Mouse (Mus musculus) erythroblast, adult 5-6 weeks (primary cell): ENCODE measurements around the gene Gbp7. TPM values are rescaled to one million over a fixed set of nuclear protein-coding genes. Genes with fewer than 3 reads are reported as not detected.
"Not testable (repeated sequence)": the region's sequence is repeated elsewhere in the genome, so short reads cannot be mapped to it uniquely, and the experiment has no call there.

Experiments
- ATAC-seq: replicated peaks from 2 replicates; pipeline ENCODE4 v1.8.0; 2016; ENCODE audit warnings: moderate number of reproducible peaks, mild to moderate bottlenecking, moderate TSS enrichment, inconsistent platforms; ENCODE audit not compliant: poor library complexity, low FRiP score, severe bottlenecking
- total RNA-seq, 2 experiments: library from RNA; stranded (forward) in 1 of 2; stranded (reverse) in 1 of 2; fragments of 150-400 nt in 1 of 2; fragments of 200-764, 138-1000 nt in 1 of 2; gene quantifications; 2 replicates each; pipeline versions ENCODE4 v1.2.3 to v1.2.4; 2015 to 2017; ENCODE audit warnings: low replicate concordance in 2 of 2

Gbp7 gene
- total RNA-seq, 2 experiments from 2014 or later: 12.1 to 13.0 TPM

DNA sequence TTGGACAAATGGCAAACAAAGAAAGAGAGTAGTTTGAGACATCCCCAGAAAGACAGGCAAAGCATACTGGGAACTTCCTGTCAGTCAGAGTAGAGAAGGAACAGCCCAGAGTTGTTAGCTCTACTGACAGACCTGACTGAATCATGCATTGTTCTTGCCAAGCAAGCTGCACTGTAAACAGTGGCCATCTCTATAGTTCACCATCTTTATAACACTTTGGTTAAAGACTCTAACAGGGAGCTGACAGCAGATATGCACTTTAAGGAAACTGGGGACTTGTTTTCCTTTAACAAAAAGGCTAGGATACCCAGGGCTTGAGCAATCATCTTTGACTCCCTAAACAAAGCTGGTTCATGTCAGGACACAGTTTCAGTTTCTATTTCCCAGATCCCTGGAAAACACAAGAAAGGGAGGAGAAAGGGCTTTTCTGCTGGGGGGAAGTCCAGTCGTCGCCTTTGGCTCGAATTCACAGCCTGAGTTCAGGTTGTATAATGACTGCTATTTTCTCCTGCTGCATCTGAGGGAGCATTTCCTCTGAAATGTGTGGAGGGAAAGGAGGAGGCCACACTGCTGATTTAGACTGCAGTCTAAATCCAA is 29.6 kb downstream of the Gbp7 start, which contains the start of gene Gbp3:
Gbp3 (plus strand) TSS at position 395 of the 597 bp plus-strand sequence.
- ATAC-seq: no peak

DNA sequence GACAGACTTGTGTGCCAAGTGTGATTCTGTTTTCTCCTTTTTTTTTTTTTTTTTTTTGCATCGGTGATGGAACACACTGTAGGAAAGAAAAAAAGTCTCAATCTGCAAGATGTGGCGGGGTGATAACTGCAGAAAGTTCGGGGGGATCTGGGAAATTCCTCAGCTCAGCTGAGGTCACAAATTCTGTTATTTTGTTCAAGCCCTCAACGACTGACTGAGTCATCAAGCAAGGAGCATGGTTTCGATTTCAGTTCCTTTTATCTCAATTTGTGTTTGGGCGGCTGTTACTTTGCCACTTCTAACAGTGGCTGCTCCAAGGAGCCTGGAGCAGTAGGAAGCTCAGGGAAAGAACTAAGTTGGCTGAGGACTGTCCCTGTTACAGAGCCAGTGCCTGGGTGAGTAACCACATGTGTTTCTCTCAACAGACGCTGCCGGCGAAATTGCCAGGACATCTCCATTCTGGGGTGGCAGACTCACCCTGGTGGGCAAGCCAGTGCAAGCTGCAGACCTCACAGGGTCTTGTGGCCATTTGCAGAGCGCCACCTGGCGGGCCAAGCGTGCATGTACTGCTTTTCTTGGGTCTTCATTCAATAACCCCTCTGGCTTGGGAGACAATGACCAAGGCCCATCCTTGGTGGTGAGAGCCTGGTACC is 30.3 kb downstream of the Gbp7 start:
- peak; percentile 92 for ATAC-seq

DNA sequence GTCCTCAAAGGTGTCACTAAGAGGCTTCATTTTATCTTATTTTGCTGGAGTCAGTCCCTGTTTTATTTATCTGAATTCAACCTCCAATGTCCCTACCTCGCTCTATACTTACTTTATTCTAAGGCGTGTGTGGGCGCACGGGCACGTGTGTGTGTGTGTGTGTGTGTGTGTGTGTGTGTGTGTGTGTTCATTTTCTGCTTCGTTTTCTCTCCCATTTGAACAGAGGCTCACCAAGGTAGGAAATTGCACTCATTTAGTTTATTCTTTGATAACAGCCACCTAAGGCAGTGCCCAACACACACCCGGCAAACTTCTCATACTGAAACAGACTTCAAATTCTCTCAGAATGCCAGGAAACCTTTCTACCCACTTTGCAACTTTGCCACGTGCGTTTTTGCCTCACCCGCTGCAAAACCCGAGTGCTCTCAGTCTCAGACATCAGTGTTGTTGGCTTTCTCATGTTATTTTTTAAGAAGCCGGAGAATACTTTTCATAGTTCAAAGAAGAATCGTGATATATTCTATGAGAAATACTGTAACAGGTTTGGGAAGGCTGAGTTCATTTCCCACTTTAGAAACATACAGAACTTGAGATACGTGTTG is 31.0 kb downstream of the Gbp7 start:
- ATAC-seq: 0 out of 2 replicates have a peak, but pooled peaks have one; percentile 25

DNA sequence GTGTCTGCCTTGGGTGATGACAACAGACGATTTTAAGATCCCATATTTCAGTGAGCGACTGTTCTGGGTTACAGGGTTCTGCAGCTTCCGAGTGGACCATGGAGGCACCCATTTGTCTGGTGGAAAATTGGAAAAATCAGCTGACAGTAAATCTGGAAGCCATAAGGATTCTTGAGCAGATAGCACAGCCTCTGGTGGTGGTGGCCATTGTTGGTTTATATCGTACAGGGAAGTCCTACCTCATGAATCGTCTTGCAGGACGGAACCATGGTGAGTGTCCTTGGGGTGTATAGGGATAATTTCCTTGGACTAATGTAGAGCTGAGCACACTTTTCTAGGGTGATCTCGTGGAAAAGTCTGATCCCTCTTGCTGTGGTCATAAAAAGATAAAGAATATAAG is 31.5 kb downstream of the Gbp7 start:
- no peak for ATAC-seq

DNA sequence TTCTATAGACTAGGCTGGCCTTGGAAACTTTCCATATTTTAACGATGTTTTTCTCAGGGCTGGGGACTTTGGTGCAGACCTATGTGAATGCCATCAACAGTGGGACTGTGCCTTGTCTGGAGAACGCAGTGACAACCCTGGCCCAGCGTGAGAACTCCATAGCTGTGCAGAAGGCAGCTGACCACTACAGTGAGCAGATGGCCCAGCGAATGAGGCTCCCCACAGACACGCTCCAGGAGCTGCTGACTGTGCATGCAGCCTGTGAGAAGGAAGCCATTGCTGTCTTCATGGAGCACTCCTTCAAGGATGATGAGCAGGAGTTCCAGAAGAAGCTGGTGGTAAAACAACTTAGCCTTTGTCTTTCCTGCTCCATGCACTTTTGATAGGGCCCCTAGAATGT is 37.3 kb downstream of the Gbp7 start:
- ATAC-seq: not testable (repeated sequence)

DNA sequence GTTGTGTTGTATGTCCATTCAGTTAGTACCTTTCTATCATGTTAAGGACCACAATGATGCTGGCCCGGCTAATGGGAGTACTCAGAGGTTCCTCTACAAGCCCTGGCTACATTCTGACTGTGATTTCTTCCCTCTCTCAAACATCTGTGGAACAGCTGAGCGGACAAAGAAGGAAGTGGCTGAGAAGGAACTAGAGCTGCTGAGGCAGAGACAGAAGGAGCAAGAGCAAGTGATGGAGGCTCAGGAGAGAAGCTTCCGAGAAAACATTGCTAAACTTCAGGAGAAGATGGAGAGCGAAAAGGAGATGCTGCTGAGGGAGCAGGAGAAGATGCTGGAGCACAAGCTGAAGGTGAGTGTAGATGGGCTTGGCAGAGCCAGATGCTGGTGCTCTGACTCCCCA is 40.6 kb downstream of the Gbp7 start:
- ATAC-seq: no peak

DNA sequence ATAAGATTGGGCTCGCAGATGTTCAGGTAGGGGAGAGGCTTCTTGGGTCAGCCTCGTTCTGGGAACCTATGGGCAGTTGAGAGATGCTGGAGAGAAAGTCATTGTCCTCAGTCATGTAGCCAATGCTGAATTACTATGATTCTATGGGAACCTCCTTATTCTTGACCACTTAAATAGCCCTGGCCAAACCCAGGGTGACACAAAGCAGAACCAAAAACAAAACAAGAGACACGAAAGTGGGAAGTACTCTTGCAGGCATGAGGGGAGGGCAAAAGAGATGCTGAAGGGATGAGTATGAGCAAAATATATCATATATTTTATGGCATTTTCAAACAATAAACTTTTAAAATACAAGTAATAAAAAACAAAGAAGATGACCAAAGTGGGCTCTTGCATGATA is 47.0 kb downstream of the Gbp7 start:
- ATAC-seq: no peak

DNA sequence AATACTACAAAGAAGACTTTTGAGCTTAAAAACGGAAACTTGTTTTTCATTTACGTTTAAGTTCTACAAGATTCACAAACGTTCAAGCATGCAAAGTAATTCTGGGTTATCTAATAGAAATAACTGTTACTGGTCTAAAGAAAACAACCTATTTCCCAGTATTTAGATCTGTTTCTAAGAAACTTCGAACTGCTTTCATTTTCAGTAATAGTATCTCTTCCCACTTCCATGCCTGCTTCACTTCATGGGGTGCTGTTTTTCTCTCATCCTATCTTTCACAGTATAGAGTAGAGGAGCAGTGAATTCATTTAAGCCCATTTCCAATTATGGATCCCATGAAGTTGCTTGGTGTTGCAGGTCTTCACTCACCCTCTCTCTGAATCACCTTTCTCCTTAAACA is 48.2 kb downstream of the Gbp7 start:
- ATAC-seq: no peak

DNA sequence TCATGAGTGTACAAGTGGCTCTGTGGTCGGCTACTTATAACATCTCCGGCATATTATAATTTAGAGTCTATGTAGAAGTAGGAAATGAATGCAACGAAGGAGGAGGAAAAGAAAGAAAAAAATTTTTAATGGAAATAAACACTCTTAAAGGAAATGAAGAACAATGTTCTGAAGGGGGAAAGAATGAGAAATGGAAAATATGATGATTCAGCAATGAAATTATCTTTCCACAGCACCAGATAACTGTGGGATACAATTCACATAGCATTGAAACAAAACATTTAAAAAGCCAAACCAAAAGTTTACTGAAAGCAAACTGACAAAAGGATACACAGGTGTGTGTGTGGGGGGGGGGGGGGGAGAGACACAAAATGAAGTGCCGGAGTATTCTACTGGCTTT is 52.9 kb downstream of the Gbp7 start:
- ATAC-seq: no peak

DNA sequence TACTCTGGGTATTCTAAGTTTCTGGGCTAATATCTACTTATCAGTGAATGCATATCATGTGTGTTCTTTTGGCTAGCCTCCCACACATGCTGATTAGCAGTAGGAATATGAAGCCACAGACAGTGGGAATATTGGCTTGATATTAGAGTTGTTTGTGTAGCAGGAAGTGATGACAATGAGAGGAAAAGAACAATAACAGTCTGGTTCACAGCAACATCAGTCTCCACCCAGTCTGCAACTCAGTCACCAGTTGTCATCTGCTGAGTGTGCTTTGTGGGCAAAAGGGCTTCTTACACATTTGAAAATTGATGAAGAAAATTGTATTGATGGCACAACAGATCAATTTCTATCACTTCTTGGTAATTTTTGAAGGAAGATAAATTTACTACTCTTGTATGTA is 57.2 kb downstream of the Gbp7 start:
- no peak for ATAC-seq

DNA sequence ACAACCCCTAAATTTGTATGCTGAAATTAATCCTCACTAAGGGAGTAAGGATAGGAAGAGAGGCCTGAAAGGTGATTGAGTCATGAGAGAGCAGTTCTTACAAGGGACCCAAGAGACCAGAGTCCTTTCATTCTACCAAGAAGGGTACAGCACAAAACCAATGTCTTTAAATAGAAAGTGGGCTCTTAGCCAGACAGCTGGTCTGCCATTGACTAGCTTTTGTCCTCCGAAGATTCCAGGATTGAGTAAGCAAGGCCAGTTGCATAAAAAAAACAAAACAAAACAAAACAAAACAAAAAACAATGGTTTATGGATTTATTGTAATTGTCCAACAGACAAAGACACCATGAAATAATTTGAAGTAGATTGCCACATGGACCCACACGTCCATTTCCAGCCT is 58.7 kb downstream of the Gbp7 start:
- no peak for ATAC-seq

DNA sequence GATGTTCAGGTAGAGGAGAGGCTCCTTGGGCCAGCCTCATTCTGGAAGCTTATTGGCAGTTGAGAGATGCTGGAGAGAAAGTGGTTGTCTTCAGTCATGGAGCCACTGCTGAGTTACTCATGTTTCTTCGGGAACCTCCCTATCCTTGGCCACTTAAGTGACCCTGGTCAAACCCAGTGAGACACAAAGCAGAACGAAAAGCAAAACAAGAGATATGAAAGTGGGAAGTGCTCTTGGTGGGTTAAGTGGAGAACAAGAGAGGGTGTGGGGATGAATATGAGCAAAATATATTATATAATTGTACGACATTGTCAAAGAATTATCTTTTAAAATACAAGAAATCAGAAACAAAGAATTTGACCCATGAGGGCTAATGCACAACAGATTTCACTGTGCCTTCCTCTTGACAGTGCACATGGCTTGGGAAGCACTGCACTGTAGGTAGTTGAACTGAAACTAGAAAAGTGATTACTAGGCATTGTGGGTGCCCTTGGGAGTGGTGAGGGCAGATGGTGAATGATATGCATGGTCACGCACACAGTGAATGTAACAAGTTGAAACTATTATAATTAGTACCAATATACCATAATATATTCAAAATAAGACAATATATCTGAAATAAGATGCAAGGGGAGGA is 60.4 kb downstream of the Gbp7 start:
- no peak for ATAC-seq

DNA sequence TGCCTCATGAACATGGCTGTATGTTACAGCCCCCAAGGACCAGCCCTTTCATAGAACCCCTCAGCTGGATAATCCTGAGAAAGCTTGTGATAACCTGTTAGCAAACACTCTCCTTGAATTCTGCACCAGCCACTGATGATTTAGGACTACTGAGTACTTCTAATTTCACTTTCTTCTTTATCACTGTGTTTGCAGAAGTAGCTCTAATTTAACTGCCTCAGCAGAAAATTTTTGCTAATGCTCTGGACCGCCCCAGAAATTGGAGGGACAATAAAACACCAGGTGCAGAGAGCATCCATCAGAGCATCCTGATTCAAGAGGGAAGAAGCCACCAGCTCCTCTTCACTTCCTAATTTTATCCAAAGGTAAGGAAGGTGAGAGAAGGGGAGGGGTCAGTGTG is 64.4 kb downstream of the Gbp7 start, which contains the start of gene Gbp2b:
Gbp2b (plus strand) TSS at position 301 of the 400 bp plus-strand sequence.
- ATAC-seq: no peak

DNA sequence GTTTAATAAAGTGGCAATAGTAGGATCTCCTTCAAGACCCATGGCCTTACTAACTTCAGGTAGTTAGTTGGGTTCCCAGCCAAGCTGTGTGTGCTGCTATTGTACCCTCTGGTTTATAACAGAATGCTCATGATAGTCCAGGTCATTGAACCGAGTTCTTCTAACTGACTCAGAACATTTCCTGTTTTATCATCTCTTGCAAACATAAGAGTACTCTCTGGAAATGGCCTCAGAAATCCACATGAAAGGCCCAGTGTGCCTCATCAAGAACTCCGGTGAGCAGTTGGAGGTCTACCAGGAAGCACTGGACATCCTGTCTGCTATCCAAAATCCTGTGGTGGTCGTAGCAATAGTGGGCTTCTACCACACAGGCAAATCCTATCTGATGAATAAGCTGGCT is 67.8 kb downstream of the Gbp7 start:
- ATAC-seq: no peak

Other genes starting within 250 kb of the Gbp7 start
- 6.5 and 14.2 TPM in 2 replicates for gene Pdlim5, start 134.6 kb upstream of the Gbp7 start, total RNA-seq (2015; ENCODE audit: low replicate concordance)
- 4.4 and 5.7 TPM in 2 replicates for gene Pdlim5, start 134.6 kb upstream of the Gbp7 start, total RNA-seq (2017; ENCODE audit: low replicate concordance)
- not detected in 2 replicates for gene Gbp5, start 36.4 kb upstream of the Gbp7 start, total RNA-seq (2015; ENCODE audit: low replicate concordance)
- gene Gbp5, start 36.4 kb upstream of the Gbp7 start, total RNA-seq (2017; ENCODE audit: low replicate concordance): 0.56 and 0.85 TPM in 2 replicates
- gene Gbp3, start 29.7 kb downstream of the Gbp7 start, total RNA-seq (2015; ENCODE audit: low replicate concordance): 0.42 and 6.0 TPM in 2 replicates
- 2.2 and 10.2 TPM in 2 replicates for gene Gbp3, start 29.7 kb downstream of the Gbp7 start, total RNA-seq (2017; ENCODE audit: low replicate concordance)
- not detected in 2 replicates for gene Gbp2b, start 64.5 kb downstream of the Gbp7 start, total RNA-seq (2015; ENCODE audit: low replicate concordance)
- 0.60 TPM in 1 of 2 replicates, not detected in the other for gene Gbp2b, start 64.5 kb downstream of the Gbp7 start, total RNA-seq (2017; ENCODE audit: low replicate concordance)
- gene Gbp2, start 90.3 kb downstream of the Gbp7 start, total RNA-seq (2015; ENCODE audit: low replicate concordance): 2.7 and 3.1 TPM in 2 replicates
- gene Gbp2, start 90.3 kb downstream of the Gbp7 start, total RNA-seq (2017; ENCODE audit: low replicate concordance): 2.2 and 4.3 TPM in 2 replicates
- 0.19 and 9.4 TPM in 2 replicates for gene Kyat3, start 170.7 kb downstream of the Gbp7 start, total RNA-seq (2015; ENCODE audit: low replicate concordance)
- gene Kyat3, start 170.7 kb downstream of the Gbp7 start, total RNA-seq (2017; ENCODE audit: low replicate concordance): 0.51 and 2.5 TPM in 2 replicates
- gene Gtf2b, start 234.7 kb downstream of the Gbp7 start, total RNA-seq (2015; ENCODE audit: low replicate concordance): 33.0 and 35.5 TPM in 2 replicates
- gene Gtf2b, start 234.7 kb downstream of the Gbp7 start, total RNA-seq (2017; ENCODE audit: low replicate concordance): 35.1 and 48.7 TPM in 2 replicates